Mouse (Mus musculus) E14TG2a.4 (cell line): ENCODE results near the gene Stpg3.

Experiments
- H3K27me3 ChIP-seq: 2 replicates; pipeline ENCODE4 v1.6.1; 2014; ENCODE audit warnings: low read length, control low read depth; ENCODE audit not compliant: insufficient read depth
- H3K36me3 ChIP-seq: 2 replicates; pipeline ENCODE4 v1.6.1; 2014; ENCODE audit warnings: low read length, control low read depth; ENCODE audit not compliant: insufficient read depth
- H3K4me1 ChIP-seq: replicated peaks from 2 replicates; pipeline ENCODE4 v1.6.1; 2014; ENCODE audit warnings: low read depth, low read length, control low read depth
- H3K4me3 ChIP-seq: replicated peaks from 2 replicates; pipeline ENCODE4 v1.5.1; 2014; ENCODE audit warnings: mild to moderate bottlenecking, low read length
- H3K9me3 ChIP-seq: 2 replicates; pipeline ENCODE4 v1.6.1; 2014; ENCODE audit warnings: low read length, control low read depth
- CTCF ChIP-seq: conservative IDR thresholded peaks from 2 replicates; pipeline ENCODE4 v1.5.1; 2014; ENCODE audit warnings: low read length
- NANOG ChIP-seq: IDR thresholded peaks from 2 replicates; pipeline ENCODE4 v1.6.1; 2014; ENCODE audit warnings: borderline replicate concordance, low read length, mixed read lengths
- POU5F1 ChIP-seq: IDR thresholded peaks from 2 replicates; pipeline ENCODE4 v1.6.1; 2014; ENCODE audit warnings: low read length, borderline replicate concordance

Stpg3 gene

GRCm38 (mm10) chr2:25240310-25240709, 25.9 kb upstream of the Stpg3 start:
- Histone ChIP-seq H3K4me1 (peaks cover 85% of the 10 kb centered on the region), H3K4me3 (peak overlapping the region; percentile 78), H3K9me3 (no peaks in the 10 kb centered on the region), H3K36me3 (peaks cover 16% of the 10 kb centered on the region), H3K27me3 (peaks cover 17% of the 10 kb centered on the region)
- TF ChIP-seq CTCF, result no peak
- TF ChIP-seq NANOG, result no peak
- TF ChIP-seq POU5F1, result no peak

- Histone ChIP-seq H3K9me3 (no peaks in the 10 kb centered on the region), H3K4me1 (peaks cover 88% of the 10 kb centered on the region), H3K36me3 (peaks cover 10% of the 10 kb centered on the region), H3K27me3 (peaks cover 17% of the 10 kb centered on the region), H3K4me3 (no peak overlapping the region)
- TF ChIP-seq POU5F1, result no peak
- no peak for TF ChIP-seq CTCF
- no peak for TF ChIP-seq NANOG
These were observed 25.3 kb upstream of the Stpg3 start for GRCm38 (mm10) chr2:25239766-25240165.

GRCm38 (mm10) chr2:25238106-25238505, 23.7 kb upstream of the Stpg3 start:
- Histone ChIP-seq H3K36me3 (no peaks in the 10 kb centered on the region), H3K4me1 (peaks cover 85% of the 10 kb centered on the region), H3K27me3 (peaks cover 21% of the 10 kb centered on the region), H3K4me3 (no peak overlapping the region), H3K9me3 (no peaks in the 10 kb centered on the region)
- TF ChIP-seq CTCF, result no peak
- TF ChIP-seq NANOG, result no peak
- TF ChIP-seq POU5F1, result no peak

GRCm38 (mm10) chr2:25237522-25237921, 23.1 kb upstream of the Stpg3 start:
- Histone ChIP-seq H3K27me3 (peaks cover 17% of the 10 kb centered on the region), H3K9me3 (no peaks in the 10 kb centered on the region)
- TF ChIP-seq POU5F1 (no peak), NANOG (no peak), CTCF (no peak)

GRCm38 (mm10) chr2:25236614-25237013, 22.2 kb upstream of the Stpg3 start, which contains the start of gene Rnf224:
Gene Rnf224 (minus strand): TSS chr2:25236787.
- H3K4me3 ChIP-seq, result peak within 1 kb of the TSS; percentile 27; the same call in 1 of the 2 replicates
- TF ChIP-seq POU5F1, result no peak
- no peak for TF ChIP-seq CTCF
- no peak for TF ChIP-seq NANOG
- no peaks in the 10 kb centered on the region for H3K36me3 ChIP-seq
- no peaks in the 10 kb centered on the region for H3K9me3 ChIP-seq
- peaks cover 13% of the 10 kb centered on the region for H3K27me3 ChIP-seq
- peaks cover 91% of the 10 kb centered on the region for H3K4me1 ChIP-seq

More at GRCm38 (mm10) chr2:25237522-25237921, 23.1 kb upstream of the Stpg3 start:
- Histone ChIP-seq H3K4me1 (peaks cover 84% of the 10 kb centered on the region), H3K36me3 (no peaks in the 10 kb centered on the region), H3K4me3 (0 out of 2 replicates have a peak overlapping the region, but pooled peaks have one; percentile 7)

GRCm38 (mm10) chr2:25234551-25235220, 20.2 kb upstream of the Stpg3 start:
- TF ChIP-seq POU5F1 (no peak), CTCF (no peak), NANOG (no peak)
- Histone ChIP-seq H3K4me1 (peaks cover 88% of the 10 kb centered on the region), H3K9me3 (no peaks in the 10 kb centered on the region), H3K4me3 (no peak overlapping the region), H3K27me3 (peaks cover 8% of the 10 kb centered on the region), H3K36me3 (no peaks in the 10 kb centered on the region)

- Histone ChIP-seq H3K36me3 (no peaks in the 10 kb centered on the region), H3K4me1 (peaks cover 87% of the 10 kb centered on the region), H3K9me3 (no peaks in the 10 kb centered on the region), H3K4me3 (no peak within 1 kb of the TSS), H3K27me3 (peaks cover 8% of the 10 kb centered on the region)
- TF ChIP-seq NANOG, result no peak
- no peak for TF ChIP-seq POU5F1
- TF ChIP-seq CTCF, result no peak
These were observed 19.6 kb upstream of the Stpg3 start, which contains the start of gene Slc34a3 for GRCm38 (mm10) chr2:25234050-25234449. Gene Slc34a3 (minus strand): TSS chr2:25234364.

- H3K27me3 ChIP-seq, result peaks cover 8% of the 10 kb centered on the region
- H3K4me1 ChIP-seq, result peaks cover 87% of the 10 kb centered on the region
- H3K9me3 ChIP-seq, result no peaks in the 10 kb centered on the region
- H3K4me3 ChIP-seq, result no peak overlapping the region
- TF ChIP-seq POU5F1 (no peak), CTCF (no peak), NANOG (no peak)
- H3K36me3 ChIP-seq, result no peaks in the 10 kb centered on the region
These were observed 19.0 kb upstream of the Stpg3 start for GRCm38 (mm10) chr2:25233421-25233820.

- no peaks in the 10 kb centered on the region for H3K36me3 ChIP-seq
These were observed 16.6 kb upstream of the Stpg3 start for GRCm38 (mm10) chr2:25231038-25231437.

More at GRCm38 (mm10) chr2:25231038-25231437, 16.6 kb upstream of the Stpg3 start:
- TF ChIP-seq POU5F1 (no peak), CTCF (no peak), NANOG (no peak)
- Histone ChIP-seq H3K4me3 (peak overlapping the region; percentile 64), H3K9me3 (no peaks in the 10 kb centered on the region), H3K4me1 (peaks cover 87% of the 10 kb centered on the region), H3K27me3 (peaks cover 8% of the 10 kb centered on the region)
